Mouse (Mus musculus) CD8-positive naive resting alpha-beta T cell, adult 2 months (primary cell): ENCODE measurements around the gene A130010J15Rik.

ENCODE experiments used
- DNase-seq, 2 experiments: peaks; one replicate each; pipeline ENCODE4 v3.0.0; 2022; ENCODE audit warnings: low read depth in 2 of 2, low spot score in 2 of 2

The A130010J15Rik gene

GRCm38 (mm10) chr1:193200640-193201382, 33.0 kb downstream of the A130010J15Rik start:
- peak; percentile 72 to 79 for DNase-seq

GRCm38 (mm10) chr1:193201383-193201778, 33.5 kb downstream of the A130010J15Rik start, which contains the start of gene Traf3ip3:
Traf3ip3 (minus strand) TSS chr1:193201703.
- peak; percentile 82 to 85 for DNase-seq

- no peak for DNase-seq
Observed at GRCm38 (mm10) chr1:193203821-193204220, 36.0 kb downstream of the A130010J15Rik start.

GRCm38 (mm10) chr1:193205431-193205830, 37.6 kb downstream of the A130010J15Rik start:
- no peak for DNase-seq

GRCm38 (mm10) chr1:193207503-193207902, 39.7 kb downstream of the A130010J15Rik start, which contains the start of gene Lamb3:
Lamb3 (plus strand) TSS chr1:193207699.
- peak in 1 of 2 experiments; percentile 35 for DNase-seq

GRCm38 (mm10) chr1:193208178-193208577, 40.3 kb downstream of the A130010J15Rik start:
- DNase-seq = peak; percentile 46 to 68

- no peak for DNase-seq
Observed at GRCm38 (mm10) chr1:193211371-193211770, 43.5 kb downstream of the A130010J15Rik start.

- DNase-seq = no peak
Observed at GRCm38 (mm10) chr1:193214053-193214452, 46.2 kb downstream of the A130010J15Rik start.

- DNase-seq = no peak
Observed at GRCm38 (mm10) chr1:193216000-193216399, 48.2 kb downstream of the A130010J15Rik start.

GRCm38 (mm10) chr1:193220408-193220807, 52.6 kb downstream of the A130010J15Rik start:
- DNase-seq = no peak

- no peak for DNase-seq
Observed at GRCm38 (mm10) chr1:193225531-193225930, 57.7 kb downstream of the A130010J15Rik start.

GRCm38 (mm10) chr1:193226114-193226513, 58.3 kb downstream of the A130010J15Rik start:
- DNase-seq = no peak

- DNase-seq = no peak
Observed at GRCm38 (mm10) chr1:193226724-193227522, 59.1 kb downstream of the A130010J15Rik start.
